Mouse (Mus musculus) urinary bladder, postnatal 25 days (tissue): ENCODE results near the gene Rasal3.

ENCODE experiments used
- DNase-seq: peaks from one replicate; pipeline ENCODE4 v3.0.0; 2022; ENCODE audit warnings: low spot score

The Rasal3 gene

DNA sequence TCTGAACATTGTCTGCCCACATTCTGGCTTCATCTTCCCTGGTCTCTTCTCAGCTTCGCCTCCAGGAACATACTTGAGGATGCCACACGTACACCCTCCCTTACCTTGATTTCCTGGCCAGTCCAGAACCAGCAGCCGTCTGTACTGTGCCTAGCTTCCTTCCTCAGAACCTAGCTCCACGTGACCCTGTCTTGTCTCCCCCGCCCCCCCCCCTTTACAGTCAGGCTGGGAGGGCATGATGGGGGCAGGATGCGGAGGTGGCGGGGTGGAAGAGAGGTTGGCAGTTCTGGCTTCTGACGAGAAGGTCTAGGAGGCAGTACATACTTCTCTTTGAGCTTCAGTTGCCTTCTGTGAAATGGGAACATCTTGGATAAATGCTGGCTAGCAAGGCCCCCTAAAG, at the start of gene Rasal3:
Gene Rasal3, minus strand, starts transcription at position 167 of the 400 bp plus-strand sequence.
- DNase-seq, result no peak

DNA sequence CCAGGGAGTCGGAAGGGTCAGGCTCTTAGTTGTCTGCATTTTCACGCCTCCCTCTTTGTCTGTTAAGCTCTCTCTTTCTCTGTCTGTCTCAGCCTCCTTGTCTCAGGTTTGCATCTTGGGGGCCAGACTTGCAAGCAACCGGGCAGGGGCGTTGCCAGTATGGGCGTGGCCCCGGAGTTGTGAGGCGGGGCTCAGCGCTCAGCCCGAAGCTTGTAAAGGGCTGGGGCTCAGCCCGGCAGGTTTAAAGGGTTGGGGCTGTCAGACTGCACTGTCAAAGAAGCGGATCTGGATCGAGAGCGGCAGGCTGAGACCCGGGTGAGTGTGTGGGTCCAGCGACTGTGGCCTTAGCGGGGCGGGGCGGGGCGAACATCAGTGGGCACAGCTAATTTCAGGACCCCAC, 49.1 kb upstream of the Rasal3 start, which contains the start of gene Cyp4f39:
Gene Cyp4f39, plus strand, starts transcription at position 242 of the 400 bp plus-strand sequence.
- DNase-seq, result peak; percentile 53

GRCm38 (mm10) chr17:32450844-32451537, 47.6 kb upstream of the Rasal3 start:
- no peak for DNase-seq

- no peak for DNase-seq
These were observed 45.7 kb upstream of the Rasal3 start for GRCm38 (mm10) chr17:32449042-32449441.

GRCm38 (mm10) chr17:32447195-32447594, 43.8 kb upstream of the Rasal3 start:
- DNase-seq, result no peak

- DNase-seq, result no peak
These were observed 41.6 kb upstream of the Rasal3 start for GRCm38 (mm10) chr17:32445016-32445415.

DNA sequence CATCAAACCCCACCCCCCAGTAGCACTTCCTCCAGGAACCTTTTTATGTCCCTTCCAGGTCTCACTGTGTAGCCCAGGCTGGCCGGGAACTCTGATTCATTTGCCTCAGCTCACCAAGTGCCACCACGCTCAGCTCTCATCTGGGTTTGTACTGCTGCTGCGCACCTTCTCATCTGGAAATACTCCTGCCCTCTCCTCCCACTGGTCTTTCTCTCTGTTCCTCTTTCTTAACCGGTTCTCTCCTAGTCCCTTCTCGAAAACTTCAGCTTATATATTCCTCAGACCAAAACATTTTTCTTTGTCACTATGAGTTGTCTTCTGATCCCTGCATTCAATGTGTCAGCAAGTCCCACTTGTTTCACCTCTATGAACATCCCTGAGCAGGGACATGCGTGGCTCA, 39.9 kb upstream of the Rasal3 start:
- no peak for DNase-seq

GRCm38 (mm10) chr17:32437106-32437505, 33.7 kb upstream of the Rasal3 start:
- DNase-seq, result no peak

- DNase-seq, result no peak
These were observed 31.8 kb upstream of the Rasal3 start for GRCm38 (mm10) chr17:32435151-32435550.

GRCm38 (mm10) chr17:32434324-32434723, 30.9 kb upstream of the Rasal3 start:
- DNase-seq, result no peak

DNA sequence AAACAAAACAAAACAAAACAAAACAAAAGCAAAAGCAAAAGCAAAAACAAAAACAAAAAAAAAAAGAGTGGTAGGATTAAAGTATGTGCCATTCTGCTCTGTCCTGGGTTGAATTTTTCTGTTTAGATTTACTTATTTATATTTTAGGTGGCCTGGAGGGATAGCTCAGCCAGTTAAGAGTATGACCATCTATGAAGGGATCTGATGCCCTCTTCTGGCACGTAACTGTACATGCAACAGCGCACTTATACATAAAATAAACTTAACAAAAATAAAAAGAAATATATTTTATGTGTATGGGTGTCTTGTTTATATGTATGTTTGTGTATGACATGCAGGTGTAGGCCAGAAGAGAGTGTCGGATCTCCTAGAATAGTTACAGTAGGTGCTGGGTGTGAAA, 28.6 kb upstream of the Rasal3 start:
- DNase-seq, result no peak

- DNase-seq, result no peak
These were observed 23.2 kb upstream of the Rasal3 start for GRCm38 (mm10) chr17:32426610-32427009.

DNA sequence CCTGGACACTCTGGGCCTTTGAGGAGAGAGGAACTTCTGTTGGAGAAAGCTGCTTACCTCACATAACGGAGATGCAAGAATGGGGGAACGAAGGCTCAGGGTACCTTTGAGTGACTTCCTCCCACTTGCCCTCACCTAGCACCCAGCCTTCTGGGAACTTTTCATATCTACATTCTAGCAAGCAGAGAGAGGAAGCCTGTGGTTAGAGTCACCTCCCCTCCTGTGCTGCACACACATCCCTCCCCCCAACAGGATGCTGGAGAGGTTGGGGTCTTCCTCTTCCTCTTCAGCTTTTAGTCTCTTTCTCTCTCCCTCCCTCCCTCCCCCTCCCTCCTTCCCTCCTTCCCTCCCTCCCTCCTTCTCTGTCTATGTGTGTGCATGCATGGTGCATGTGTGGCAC, 20.7 kb upstream of the Rasal3 start, which contains the start of gene Pglyrp2:
Gene Pglyrp2, minus strand, starts transcription at position 134 of the 400 bp plus-strand sequence.
- no peak for DNase-seq

DNA sequence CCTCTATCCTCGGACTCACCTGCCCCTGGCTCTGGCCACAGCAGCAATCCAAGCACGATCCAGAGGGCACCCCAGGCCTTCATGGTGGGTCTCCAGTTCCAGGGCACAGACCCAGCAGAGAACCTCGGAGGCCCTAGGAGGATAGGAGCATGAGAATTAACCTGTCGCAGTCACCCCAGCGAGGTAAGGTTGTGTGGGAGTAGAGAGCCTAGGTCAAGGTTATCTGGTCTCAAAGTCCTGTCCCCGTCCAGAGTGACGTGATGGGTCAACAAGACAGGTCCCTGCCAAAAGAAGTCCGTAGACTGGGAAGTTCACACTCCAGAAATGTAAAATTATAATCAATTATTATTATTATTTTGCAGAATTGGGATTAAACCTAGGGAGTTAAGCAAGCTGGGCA, 17.4 kb upstream of the Rasal3 start:
- DNase-seq, result no peak

DNA sequence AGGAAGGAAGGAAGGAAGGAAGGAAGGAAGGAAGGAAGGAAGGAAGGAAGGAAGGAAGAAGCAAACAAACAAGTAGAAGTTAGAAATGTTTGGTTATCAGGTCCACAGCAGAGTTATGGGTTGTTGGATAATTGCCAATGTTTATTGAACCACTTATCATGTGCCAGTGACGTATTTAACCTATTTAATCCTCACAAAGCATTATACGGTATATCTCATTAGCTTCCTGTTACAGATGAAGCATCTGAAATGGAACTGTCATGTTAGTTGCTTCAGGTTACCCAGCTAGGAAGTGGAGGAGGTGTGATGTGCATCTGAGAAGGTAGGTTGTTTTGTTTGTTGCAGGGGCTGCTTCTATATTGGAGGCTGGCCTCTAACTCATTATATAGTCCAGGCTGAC, 16.6 kb upstream of the Rasal3 start:
- DNase-seq, result no peak

DNA sequence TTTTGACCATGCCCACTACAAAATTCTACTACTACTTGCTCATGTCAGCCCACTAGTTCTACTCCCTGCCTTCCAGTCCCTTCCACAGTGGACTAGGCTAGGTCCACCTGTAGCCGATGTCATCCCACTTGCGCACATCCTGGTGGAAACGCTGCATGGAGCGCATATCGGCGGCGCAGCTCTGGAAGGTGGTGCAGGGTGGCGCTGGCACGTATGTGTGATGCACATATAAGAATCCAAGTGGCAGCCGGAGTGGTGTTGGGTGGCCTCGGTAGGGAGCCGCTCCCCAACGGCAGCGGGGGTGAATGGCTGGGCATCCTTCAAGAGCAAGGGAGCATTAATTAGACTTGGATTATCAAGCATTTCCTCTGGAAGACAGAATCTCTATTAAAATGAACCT, 13.4 kb upstream of the Rasal3 start:
- DNase-seq, result no peak

GRCm38 (mm10) chr17:32415417-32416020, 12.1 kb upstream of the Rasal3 start:
- DNase-seq, result no peak

- DNase-seq, result no peak
These were observed 8.5 kb upstream of the Rasal3 start for GRCm38 (mm10) chr17:32411898-32412297.

- DNase-seq, result no peak
These were observed 615 bp downstream of the Rasal3 start for GRCm38 (mm10) chr17:32402779-32403157.

- DNase-seq, result no peak
These were observed 1.2 kb downstream of the Rasal3 start for GRCm38 (mm10) chr17:32402011-32402778.

DNA sequence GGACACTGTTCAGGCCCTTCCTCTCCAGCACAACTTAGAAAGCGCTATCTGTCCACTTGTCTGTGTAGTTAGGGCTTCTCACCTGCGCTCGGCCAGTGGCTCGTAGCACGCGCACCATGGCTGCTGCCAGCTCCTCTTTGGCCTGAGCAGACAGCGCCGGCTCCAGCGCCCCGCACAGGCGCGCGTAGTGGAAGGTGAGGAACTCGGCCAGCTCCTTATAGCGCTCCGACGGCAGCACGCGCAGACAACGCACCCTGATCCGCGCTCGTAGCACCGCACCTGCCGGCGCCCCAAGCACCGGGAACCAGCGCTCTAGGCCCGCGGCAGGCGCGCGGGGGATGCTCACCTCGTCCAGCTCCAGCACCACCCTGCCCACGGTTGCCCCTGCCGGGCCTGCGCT, 7.1 kb downstream of the Rasal3 start:
- no peak for DNase-seq

GRCm38 (mm10) chr17:32393944-32394343, 9.4 kb downstream of the Rasal3 start:
- no peak for DNase-seq

GRCm38 (mm10) chr17:32389101-32389659, 14.2 kb downstream of the Rasal3 start, which contains the start of gene Wiz:
Gene Wiz, minus strand, starts transcription at chr17:32389439.
- DNase-seq, result peak; percentile 92
